Mouse (Mus musculus) neural tube, embryonic 10.5 days (tissue): ENCODE measurements around the gene Tmem239.

Experiments used
- DNase-seq: peaks from one replicate; pipeline ENCODE4 v3.0.0-alpha.2; 2017; ENCODE audit warnings: low spot score; ENCODE audit errors: extremely low spot score

The Tmem239 gene

GRCm38 (mm10) chr2:130411558-130412495, 5.5 kb downstream of the Tmem239 start:
- peak; percentile 88 for DNase-seq

GRCm38 (mm10) chr2:130412775-130413174, 6.5 kb downstream of the Tmem239 start:
- DNase-seq, result no peak

- no peak for DNase-seq
These were observed 8.0 kb downstream of the Tmem239 start for GRCm38 (mm10) chr2:130414094-130414856.

- DNase-seq, result no peak
These were observed 15.7 kb downstream of the Tmem239 start for GRCm38 (mm10) chr2:130421781-130422620.

GRCm38 (mm10) chr2:130423397-130424125, 17.3 kb downstream of the Tmem239 start:
- DNase-seq, result peak; percentile 86

- peak; percentile 98 for DNase-seq
These were observed 18.0 kb downstream of the Tmem239 start, which contains the start of the genes Vps16 and Pced1a for GRCm38 (mm10) chr2:130424126-130424853. TSS of gene Vps16 (plus strand) at chr2:130424339. TSS of gene Pced1a (minus strand) at chr2:130424701.

- DNase-seq, result no peak
These were observed 18.8 kb downstream of the Tmem239 start for GRCm38 (mm10) chr2:130425112-130425511.

GRCm38 (mm10) chr2:130429851-130430250, 23.6 kb downstream of the Tmem239 start:
- DNase-seq, result no peak

GRCm38 (mm10) chr2:130430484-130430883, 24.2 kb downstream of the Tmem239 start:
- DNase-seq, result no peak

GRCm38 (mm10) chr2:130432157-130432556, 25.9 kb downstream of the Tmem239 start:
- DNase-seq, result no peak

GRCm38 (mm10) chr2:130433152-130433551, 26.9 kb downstream of the Tmem239 start:
- DNase-seq, result no peak

- DNase-seq, result no peak
These were observed 30.5 kb downstream of the Tmem239 start for GRCm38 (mm10) chr2:130436769-130437168.

GRCm38 (mm10) chr2:130438861-130439260, 32.6 kb downstream of the Tmem239 start:
- DNase-seq, result no peak

GRCm38 (mm10) chr2:130439840-130440480, 33.7 kb downstream of the Tmem239 start:
- no peak for DNase-seq

GRCm38 (mm10) chr2:130442162-130442561, 35.9 kb downstream of the Tmem239 start:
- DNase-seq, result no peak

- no peak for DNase-seq
These were observed 42.2 kb downstream of the Tmem239 start for GRCm38 (mm10) chr2:130448449-130448848.

GRCm38 (mm10) chr2:130449021-130449793, 42.9 kb downstream of the Tmem239 start:
- peak; percentile 41 for DNase-seq

- peak; percentile 93 for DNase-seq
These were observed 43.6 kb downstream of the Tmem239 start, which contains the start of gene Ptpra for GRCm38 (mm10) chr2:130449794-130450433. TSS of gene Ptpra (plus strand) at chr2:130450278.
